Mouse (Mus musculus): ENCODE measurements around the gene H3f3b.

H3f3b gene

DNA sequence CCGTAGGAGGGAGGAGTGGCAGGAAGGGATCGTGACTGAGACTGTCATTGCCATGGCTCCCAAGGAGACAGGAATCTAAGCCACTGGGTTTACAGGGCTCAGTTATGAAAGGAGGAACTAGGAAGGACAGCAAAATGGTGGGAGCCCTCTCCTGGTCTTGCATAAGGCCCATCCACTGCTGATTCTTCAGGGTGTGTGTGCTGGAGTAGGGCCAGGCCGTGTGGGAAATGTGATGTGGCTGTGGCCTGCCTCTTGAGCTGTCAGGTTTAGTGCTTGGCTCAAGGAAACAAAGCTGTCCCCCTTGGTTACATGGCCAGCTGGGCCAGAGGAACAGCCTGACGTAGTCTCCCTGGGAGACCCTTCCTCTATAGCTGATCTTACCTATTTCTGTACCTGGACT is 22.4 kb upstream of the H3f3b start:
- in situ Hi-C loops (cut with MboI, MseI), result loop anchor here (10.0 kb wide), 1 partner anchor 915 kb away; no protein-coding TSS in a partner anchor

DNA sequence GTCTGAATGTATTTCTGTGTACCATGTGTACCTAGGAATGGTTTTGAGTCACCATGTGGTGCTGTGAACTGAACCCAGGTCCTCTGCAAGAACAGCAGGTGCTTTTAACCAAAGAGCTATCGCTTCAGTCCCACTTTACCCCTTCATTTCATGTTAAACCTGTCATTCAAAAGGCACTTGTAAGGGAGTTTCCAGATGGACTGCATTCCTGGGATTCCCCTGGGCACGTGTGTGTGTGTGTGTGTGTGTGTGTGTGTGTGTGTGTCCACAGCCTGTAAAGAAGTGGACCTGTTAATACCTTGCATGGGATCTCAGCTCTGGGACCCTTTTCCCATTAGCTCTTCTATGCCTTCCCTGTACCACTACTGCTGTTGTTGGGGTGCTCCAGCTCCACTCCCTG is 21.8 kb upstream of the H3f3b start:
- in situ Hi-C loops (cut with MboI, MseI), result loop anchor here (10.0 kb wide), 1 partner anchor 915 kb away; no protein-coding TSS in a partner anchor

DNA sequence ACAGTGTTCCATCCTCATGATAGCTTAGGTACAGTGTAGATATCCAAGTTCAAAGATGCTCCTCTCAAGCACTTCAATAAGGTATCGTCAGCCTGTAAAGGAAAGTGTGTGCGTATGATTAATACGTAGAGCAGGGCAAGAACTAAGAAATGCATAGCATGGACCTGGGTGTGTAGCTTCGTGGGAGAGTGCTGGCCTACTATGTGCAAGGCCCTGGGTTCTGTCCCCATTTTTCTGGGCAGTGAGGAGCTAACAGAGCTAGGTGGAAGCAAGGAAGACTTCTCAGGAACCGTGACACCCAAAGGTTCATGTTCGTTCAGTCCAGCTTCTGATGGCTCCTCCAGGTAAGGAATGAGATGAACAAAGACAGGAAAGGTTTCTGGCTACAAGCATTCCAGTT is 17.4 kb upstream of the H3f3b start:
- in situ Hi-C loops (cut with MboI, MseI), result no loop called here

DNA sequence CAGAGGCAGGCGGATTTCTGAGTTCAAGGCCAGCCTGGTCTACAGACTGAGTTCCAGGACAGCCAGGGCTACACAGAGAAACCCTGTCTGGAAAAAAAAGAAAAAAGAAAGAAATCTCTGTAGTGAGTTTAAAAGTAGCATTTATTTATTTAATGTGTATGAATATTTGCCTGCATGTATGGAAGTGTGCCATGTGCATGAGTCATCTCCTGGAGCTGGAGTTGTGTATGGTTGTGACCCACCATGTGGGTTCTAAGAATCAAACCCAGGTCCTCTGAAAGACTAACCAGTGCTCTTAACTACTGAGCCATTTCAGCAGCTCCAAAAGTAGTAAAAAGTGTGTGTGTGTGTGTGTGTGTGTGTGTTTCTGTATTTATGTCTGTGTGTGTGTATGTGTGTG is 15.5 kb upstream of the H3f3b start:
- in situ Hi-C loops (cut with MboI, MseI), result no loop called here

DNA sequence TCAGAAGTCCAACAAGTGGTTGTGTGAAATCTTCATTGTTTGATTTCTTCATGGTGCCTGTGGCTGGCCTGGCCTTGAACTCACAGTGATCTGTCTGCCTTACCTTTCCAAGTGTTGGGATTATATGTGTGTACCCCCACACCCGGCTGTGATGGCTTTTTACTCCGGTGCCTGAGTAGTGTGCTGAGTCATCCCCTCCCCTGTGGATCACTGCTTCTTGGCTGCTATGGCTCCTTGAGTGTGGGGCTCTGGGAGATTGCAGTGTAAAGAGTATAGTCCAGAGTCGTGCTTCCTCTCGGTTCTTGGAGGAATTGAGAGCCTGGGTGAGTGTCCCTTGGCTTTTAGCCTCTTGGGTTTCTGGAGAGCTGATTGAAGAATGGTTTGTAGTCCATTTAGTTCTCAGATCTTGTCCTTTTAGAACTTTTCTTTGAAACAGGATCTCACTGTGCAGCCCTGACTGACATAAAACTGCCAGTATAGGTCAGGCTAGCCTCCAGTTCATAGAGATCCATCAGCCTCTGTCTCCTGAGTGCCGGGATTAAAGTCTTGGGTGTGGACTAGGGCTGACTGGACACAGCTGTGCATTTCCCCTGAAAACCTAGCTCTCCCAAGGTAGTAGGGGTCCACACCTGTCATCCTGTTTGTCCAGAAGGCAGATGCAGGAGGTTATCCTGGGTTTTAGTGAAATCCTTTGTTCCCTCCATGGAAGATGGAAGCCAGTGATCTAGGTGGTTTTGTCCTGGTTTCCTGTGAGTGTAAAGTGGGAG is 14.8 kb upstream of the H3f3b start:
- in situ Hi-C loops (cut with MboI, MseI), result no loop called here

DNA sequence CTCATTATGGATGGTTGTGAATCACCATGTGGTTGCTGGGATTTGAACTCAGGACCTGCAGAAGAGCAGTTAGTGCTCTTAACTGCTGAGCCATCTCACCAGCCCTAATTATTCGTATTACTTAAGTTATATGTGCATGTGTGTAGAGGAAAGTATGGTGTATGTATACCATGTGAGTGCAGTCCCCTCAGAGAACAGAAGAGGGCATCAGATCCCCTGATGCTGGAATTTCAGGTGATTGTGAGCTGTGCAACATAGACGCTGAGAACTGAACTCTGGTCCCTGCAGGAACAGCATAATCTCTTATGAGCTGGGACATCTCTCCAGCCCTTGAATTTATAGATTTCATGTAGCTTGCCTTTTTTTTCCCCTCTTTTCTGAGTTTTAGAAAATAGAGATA is 14.1 kb upstream of the H3f3b start:
- in situ Hi-C loops (cut with MboI, MseI), result no loop called here

DNA sequence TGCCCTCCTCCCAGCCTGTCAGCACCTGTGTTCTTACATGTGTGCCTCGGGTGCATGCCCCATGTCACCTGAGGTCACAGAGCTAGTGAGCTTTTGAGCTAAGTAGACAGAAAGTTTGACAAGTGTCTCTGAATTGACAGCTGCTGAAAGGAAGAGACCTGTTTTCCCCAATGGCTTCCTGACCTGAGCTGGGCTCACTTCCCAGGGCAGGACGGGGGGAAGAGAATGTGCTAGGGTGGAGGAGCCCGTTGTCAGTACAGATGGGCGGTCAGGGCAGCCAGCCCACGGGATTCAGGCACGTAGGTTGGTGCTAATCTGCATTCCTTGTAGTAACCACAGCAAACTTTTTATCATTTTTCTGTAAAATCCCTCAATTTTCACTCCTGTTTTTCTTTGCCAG is 12.8 kb upstream of the H3f3b start:
- in situ Hi-C loops (cut with MboI, MseI), result no loop called here

DNA sequence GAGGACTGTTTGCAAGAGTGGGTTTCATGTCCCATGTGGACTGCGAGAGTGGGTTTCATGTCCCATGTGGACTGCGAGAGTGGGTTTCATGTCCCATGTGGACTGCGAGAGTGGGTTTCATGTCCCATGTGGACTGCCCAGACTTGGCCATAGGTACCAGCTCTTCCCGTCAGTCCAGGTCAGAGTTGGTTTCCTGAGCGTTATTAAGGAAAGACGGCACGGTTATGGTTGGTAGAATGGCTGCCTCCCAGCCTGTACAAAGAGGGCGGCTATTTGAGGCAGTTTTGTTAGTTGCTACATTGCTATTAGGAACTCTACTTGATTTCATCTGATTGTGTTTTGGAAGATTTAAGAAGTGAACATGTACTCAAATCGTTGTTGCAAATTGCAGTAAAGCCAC is 10.1 kb upstream of the H3f3b start:
- in situ Hi-C loops (cut with MboI, MseI), result no loop called here

DNA sequence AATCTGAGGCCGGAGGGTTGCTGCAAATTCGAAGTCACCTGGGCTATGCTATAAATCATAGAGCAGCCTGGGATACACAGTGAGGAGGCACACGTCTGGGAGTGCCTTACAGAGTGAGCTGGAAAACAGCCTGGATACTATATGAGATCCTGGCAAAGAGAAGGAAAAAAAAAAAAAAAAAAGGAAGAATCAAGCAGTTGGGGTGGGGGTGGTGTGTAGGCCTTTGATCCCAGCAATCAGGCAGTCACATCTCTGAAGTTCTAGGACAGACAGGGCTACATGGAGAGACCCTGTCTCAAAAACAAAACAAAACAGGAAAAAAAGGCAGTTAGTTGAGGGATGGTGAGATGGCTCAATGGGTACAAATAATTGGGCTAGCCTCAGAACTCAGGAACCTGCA is 8.9 kb upstream of the H3f3b start:
- in situ Hi-C loops (cut with MboI, MseI), result no loop called here

DNA sequence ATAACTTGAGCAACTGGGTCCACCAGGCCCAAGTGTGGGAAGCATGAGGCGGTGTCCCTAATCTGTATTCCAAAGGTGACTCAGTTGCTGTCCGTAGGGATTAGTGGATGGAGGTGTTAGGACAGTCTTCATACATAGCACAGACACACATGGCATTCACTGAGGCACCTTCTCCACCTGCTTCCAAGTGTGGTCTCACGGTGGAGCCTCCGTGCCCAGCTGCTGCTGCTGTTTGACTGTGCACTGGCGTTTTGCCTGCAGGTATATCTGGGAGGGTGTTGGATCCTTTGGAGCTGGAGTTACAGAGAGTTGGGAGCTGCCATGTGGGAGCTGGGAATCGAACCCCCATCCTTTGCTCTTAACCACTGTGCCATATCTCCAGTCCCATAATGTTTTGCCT is 6.8 kb upstream of the H3f3b start:
- in situ Hi-C loops (cut with MboI, MseI), result no loop called here

DNA sequence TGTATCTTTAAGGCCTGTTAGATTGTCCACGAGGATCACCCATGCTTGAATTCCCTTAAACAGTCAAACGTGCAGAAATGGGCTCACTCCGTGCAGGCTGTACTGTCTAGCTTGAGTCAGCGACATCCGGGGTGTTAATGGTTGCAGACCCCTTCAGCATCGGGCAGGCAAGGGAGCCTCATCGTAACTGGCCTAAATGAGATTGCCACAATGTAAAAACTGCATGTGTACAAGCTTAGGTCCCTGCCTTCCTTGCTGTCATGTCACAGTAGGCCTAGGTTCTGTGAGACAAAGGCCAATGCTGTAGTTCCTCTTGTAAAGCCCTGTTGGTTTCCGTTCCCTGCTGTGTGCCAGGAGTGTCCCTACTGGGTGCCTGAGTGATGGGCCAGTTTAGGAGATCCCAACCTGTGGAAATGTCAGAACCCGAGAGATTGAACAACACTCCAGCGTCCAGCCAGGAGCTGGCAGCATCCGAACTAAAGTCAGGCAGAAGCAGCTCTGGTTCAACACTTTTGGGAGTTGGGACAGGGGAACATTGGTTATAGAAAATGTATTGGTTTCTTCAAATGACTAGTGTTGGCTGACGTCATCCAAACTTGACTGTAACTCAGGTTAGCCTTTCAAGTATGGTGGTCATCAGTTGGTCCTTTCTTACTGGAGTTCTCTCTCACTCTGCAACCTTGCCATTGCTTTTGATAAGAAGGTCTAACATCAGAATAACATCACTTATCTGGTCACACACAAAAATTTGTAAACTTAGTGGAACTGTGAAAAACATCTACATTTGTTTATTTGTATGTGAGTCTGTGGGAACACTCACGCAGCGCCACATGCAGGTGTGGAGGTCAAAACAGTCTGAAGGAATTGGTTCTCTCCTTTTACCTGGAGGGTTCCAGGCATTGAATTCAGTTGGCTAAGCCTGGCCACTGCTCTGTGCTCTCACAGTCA is 3.4 kb upstream of the H3f3b start:
- in situ Hi-C loops (cut with MboI, MseI), result no loop called here

DNA sequence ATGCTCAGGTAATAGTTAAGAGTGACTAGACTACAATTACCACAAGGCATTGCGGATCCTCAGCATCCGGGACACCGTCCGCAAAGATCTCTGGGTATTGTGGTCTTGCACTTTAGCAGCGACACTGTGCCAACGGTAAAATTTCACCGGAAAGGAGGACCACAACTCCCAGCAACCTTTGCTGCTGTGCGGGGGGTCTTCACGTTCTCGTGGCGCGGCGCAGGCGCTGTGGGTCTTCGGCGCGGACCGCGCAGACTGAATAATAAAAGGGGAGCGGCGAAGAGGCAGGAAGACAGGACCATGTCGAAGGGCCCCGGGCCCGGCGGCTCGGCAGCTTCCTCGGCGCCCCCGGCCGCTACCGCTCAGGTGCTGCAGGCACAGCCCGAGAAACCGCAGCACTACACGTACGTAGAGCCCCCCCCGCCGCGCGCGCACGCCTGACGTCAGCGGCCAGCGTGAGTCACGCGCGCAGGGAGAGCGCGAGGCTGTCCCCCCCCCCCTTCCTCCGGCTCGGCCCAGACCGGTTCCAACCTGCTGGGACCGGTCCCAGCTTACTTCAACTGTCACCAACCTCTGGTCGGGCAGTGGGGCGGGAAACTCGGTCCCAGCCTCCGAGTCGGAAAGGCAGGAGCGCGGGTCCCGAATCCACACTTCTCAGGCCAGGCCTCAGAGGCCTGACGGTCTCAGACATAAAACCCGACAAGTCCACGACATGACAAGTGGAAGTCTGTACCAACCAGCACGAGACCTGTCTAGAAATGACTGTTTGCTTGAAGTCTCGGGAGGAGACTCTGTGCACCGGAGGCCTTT is 2.5 kb upstream of the H3f3b start, which contains the start of gene Unk:
Unk (plus strand) TSS at position 235 of the 810 bp plus-strand sequence.
- in situ Hi-C loops (cut with MboI, MseI), result no loop called here

DNA sequence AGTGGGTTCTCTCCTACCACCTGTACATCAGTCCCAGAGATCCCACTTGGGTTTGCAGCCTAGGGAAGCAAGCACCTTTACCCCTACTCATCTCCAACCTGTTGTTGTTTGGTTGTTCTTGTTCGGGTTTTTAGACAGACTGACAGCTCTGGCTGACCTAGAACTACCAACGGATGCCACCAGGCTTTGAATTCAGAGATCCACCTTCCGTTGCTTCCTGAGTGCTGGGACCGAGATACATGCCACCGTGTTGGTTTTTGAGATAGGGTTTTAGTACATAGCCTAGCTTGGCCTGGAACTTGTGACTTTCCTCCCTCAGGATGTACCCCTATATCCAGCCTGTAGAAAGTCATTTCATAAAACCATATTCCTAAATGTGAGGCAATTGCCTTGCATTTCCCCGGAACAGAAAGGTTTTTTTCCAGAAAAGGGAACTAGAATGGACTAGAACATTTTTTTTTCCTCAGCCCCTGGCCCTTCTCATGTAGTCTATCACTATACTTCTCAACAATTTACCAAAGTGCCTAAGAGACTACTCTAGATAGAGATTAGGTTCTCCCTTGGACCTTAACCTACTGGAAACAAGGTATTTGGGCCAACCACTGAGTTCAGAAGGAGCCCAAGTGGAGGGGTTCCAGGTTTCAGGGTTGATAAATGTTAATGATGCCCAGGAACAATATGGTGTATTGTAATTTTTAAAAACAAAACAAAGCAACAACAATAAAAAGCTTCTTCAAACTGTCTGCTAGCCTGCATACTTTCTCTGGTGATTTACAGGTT is 1.5 kb upstream of the H3f3b start:
- in situ Hi-C loops (cut with MboI, MseI), result loop anchor here (10.0 kb wide), 1 partner anchor 1286 kb away; no protein-coding TSS in a partner anchor

DNA sequence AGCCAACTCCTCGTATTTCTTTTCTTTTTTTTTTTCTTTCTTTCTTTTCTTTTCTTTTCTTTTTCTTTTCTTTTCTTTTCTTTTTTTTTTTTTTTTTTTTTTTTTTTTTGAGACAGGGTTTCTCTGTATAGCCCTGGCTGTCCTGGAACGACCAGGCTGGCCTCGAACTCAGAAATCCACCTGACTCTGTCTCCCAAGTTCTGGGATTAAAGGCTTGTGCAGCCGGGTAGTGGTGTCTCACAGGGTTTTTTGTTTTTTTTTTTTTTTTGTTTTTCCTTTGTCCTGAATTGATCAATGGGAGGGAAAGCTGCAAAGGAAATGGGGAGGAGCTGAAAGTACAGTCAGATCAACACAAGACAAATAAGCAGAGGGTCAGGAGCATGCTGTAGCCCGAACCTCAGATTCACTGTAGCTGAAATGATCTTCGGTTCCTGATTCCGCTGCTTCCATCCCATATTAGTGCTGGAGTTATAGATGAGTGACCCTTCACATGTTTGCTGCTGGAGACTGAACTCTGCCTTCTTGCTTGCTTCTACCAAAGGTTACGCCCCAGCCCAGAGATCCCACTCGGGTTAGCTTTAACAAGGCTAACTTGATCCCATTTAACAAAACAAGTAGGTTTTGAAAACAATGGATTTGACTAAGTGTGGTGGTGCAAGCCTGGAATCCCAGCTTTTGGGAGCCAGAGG is 559 bp upstream of the H3f3b start:
- in situ Hi-C loops (cut with MboI, MseI), result loop anchor here (10.0 kb wide), 1 partner anchor 1286 kb away; no protein-coding TSS in a partner anchor

DNA sequence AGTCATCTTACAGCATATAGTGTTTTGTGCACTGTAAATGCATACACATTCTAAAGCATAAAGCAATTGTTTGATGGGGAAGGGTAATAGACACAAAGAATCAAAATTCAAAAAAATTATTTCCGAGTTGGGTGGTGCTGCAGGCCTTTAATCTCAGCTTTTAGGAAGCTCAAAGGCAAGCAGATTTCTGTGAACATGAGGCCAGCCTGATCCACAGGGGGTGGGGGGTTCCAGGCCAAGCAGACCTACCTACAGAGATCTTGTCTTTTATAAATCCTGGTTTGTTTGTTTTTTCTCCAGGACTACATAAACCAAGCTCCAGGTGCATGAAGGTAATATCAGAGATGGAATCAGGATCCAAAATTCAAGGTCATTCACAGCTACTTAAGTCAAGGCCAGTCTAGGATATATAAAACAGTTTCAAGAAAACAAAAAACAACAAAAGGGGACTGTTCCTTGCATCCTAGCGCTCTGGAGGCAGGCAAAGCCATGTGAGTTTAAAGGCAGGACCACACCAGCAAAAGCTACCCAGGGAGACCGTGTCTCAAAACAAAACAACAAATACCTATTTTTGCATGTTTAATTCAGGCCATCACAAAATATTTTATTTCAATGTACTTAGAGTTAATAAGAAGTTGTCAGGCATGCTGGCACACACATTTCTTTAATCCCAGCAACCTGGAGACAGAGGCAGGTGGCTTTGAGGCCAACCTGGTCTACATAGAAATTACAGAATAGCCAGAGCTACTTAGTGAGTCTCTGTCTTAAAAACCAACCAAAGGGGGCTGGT is 2.5 kb downstream of the H3f3b start:
- in situ Hi-C loops (cut with MboI, MseI), result loop anchor here (10.0 kb wide), 1 partner anchor 1290 kb away; no protein-coding TSS in a partner anchor

DNA sequence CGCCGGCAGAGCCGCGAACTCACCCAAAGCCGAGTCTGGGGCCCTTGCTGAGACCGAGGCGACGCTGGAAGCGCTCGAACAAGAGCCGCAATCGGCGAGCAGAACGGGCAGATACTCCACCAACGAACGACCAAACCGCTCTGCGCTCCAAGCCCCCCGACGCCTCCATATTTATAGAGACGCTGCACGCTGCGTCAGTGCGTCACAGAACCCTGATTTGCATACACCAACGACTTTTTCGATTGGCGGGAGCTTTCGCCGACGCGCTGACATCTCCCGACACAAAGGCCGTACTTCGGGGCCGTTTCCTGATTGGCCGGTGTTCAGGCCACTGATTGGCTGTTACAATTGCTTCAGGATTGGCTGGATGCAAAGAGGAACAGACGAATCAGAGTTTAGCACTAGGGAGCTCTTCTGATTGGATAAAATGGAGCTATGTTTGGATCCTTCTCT is 3.4 kb downstream of the H3f3b start:
- in situ Hi-C loops (cut with MboI, MseI), result loop anchor here (10.0 kb wide), 1 partner anchor 1290 kb away; no protein-coding TSS in a partner anchor

DNA sequence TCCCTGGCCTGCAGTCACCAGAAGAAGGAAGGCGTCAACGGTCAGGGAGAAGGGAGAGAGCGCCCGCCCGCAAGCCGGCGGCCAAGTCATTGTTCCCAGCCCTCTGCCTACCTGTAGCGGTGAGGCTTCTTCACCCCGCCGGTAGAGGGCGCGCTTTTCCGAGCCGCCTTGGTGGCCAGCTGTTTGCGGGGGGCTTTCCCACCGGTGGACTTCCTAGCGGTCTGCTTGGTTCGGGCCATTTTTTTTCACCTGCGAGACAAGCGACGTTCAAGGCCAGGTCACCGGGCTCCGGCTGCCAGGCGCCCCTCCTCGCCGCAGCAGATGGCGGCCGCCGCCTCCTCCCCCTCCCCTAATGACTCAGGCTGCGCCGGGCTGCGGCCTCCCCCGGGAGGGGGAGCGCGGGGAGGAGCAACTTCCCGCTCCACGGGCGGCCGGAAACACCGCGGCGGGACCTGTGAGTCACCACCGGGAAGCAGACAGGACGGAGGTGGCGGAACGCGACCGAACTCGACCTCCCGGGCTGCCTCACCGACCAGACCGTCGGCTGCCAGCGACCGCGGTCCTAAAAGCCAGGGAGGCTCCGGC is 3.9 kb downstream of the H3f3b start:
- in situ Hi-C loops (cut with MboI, MseI), result loop anchor here (10.0 kb wide), 1 partner anchor 1291 kb away; no protein-coding TSS in a partner anchor

DNA sequence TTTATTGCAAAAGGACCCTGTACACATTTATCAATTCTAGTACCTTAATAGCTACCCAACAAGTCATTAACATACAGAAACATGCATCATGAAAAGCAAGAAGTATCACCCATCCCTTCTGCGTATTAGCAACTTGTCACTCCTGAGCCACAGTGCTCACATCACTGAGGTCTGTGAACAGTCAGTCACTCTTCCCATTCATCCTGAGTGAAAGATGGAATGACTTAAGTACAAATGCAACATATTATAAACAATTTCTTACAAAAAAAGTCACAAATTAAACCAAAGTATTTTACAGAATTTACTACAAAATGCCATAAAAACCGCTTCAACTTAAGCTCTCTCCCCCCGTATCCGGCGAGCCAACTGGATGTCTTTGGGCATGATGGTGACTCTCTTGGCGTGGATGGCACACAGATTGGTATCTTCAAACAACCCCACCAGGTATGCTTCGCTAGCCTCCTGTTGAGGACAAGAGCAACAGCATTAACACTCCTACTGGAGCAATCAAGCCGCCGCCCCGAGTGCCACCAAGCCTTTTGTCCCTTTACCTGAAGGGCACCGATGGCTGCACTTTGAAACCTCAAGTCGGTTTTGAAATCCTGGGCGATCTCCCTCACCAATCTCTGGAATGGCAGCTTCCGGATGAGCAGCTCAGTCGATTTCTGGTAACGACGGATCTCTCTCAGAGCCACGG is 4.5 kb downstream of the H3f3b start:
- in situ Hi-C loops (cut with MboI, MseI), result loop anchor here (10.0 kb wide), 1 partner anchor 1292 kb away; no protein-coding TSS in a partner anchor

Data from regulatory T cell (primary cell).